Mouse (Mus musculus) Patski (cell line): ENCODE results near the gene Tmem131l. TPM values are rescaled to one million over a fixed set of nuclear protein-coding genes. Genes with fewer than 3 reads are reported as not detected.
A peak's percentile ranks its signal among the peaks of the same experiment; 100 is the strongest.

Source experiments
- ATAC-seq: fragments of 100-300 bp; one replicate; pipeline ENCODE4 v1.8.0; 2021
- CTCF ChIA-PET: fragments of 350-600 bp; sonication (Branson Sonifier 250); formaldehyde crosslinking; loops from one replicate; lab custom pipeline; 2022; ENCODE audit warnings: inconsistent platforms; lab: Charles Lee
- POLR2A ChIA-PET: fragments of 350-600 bp; sonication (Branson Sonifier 250); formaldehyde crosslinking; loops from one replicate; lab custom pipeline; 2022; ENCODE audit warnings: antibody characterized with exemption, inconsistent platforms; lab: Charles Lee
- DNase-seq: peaks from one replicate; pipeline ENCODE4 v3.0.0-alpha.2; 2011; ENCODE audit warnings: low read depth, low spot score
- H3K27me3 ChIP-seq: fragments of 371-371 bp; one replicate; pipeline ENCODE4 v1.5.1; 2021
- CTCF ChIP-seq: fragments of 100-300 bp; IDR thresholded peaks from one replicate; pipeline ENCODE4 v1.5.1; 2021
- in situ Hi-C: fragments of 300-500 bp; cut with MboI; formaldehyde crosslinking; loops from 3 replicates; pipeline ENCODE4 v1.11.1; 2018; ENCODE audit warnings: low pct_unique_long_range_greater_than_20kb, mixed read lengths
- polyA plus RNA-seq: library from polyadenylated mRNA; unstranded; gene quantifications from one replicate; pipeline ENCODE4 v1.2.3, GENCODE M21; 2021

Tmem131l gene
- polyA plus RNA-seq, 1 experiment from 2014 or later, result 24.9 TPM

DNA sequence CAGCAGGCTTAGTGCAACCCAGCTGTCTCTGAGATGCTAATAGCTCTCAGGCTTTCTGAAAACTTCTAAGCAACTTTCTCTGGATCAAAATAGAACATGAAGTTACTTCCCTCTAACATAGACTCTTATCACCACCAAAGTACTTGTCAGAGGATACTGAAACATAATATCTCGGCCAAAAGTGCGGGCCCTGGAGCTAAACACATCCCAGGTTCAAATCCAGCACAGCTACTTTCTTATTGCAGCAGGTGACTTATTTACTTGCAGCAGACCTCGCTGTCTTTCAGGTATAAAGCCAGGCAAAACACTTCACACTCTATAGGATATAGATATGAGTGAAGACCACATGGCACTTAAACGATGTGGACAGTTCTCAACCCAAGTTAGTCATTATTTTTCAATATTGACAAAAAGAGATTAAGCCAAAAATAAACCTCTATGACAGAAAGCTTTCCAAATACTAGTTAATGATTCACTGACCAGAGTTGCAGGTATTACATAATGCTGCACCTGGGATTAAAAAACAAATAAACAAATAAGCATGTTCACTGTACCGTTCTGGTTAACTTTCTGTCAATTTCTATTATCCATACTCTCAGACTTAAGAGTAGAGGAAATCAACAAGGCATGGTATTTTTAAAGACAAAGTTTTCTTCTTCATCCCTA, 5.7 kb downstream of the Tmem131l start:
- no peak for ATAC-seq
- TF ChIP-seq CTCF, result no peak
- no peaks in the 10 kb centered on the region for H3K27me3 ChIP-seq
- in situ Hi-C loops, result no loop called here
- ChIA-PET POLR2A (no interaction called here), CTCF (interaction anchor here (1.0 to 1.4 kb wide), 3 partner anchors 8 to 59 kb away, joined by 3 to 5 read pairs (median 3); no protein-coding TSS in a partner anchor)
- DNase-seq, result no peak

DNA sequence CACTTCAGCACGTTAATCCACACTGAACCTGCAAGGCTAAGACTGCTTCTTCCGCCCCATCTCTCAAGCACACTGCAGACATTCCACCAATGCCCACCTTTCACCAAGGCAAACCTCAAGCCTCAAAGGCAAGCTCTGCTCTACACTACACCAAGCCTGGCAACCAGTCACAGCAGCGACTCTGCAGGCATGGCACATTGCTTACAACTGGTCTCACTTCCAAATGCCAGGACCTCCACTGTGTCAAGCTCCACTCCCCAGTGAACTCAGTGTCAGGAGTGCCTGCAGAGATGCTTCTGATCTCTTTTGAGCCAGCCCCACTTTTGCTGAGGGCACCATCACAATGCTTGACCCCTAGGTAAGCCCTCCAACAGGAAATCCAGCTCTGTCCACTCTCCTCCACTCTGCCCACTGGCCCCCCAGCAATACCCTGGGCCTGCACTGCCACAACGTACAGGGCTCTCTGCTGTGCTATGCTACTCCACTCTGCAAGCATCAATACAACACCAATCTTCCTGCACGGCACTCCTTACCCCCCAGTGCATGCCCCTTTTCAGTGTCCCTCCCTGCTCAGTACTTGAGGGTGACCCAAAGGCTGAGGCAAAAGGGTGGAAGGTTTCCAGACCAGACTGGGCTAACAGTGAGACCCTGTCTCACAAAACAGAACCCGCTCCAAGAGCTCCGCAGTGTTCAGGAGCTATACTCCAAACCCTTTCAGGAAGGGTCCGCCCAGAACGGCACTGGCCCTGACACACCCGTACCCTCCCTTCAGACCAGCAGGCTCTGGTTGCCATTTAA, 6.8 kb downstream of the Tmem131l start:
- TF ChIP-seq CTCF, result no peak
- ChIA-PET POLR2A (no interaction called here), CTCF (interaction anchor here (1.4 kb wide), 1 partner anchor 13 kb away, joined by 3 read pairs; no protein-coding TSS in a partner anchor)
- H3K27me3 ChIP-seq, result no peaks in the 10 kb centered on the region
- no peak for DNase-seq
- no peak for ATAC-seq
- in situ Hi-C loops, result no loop called here

DNA sequence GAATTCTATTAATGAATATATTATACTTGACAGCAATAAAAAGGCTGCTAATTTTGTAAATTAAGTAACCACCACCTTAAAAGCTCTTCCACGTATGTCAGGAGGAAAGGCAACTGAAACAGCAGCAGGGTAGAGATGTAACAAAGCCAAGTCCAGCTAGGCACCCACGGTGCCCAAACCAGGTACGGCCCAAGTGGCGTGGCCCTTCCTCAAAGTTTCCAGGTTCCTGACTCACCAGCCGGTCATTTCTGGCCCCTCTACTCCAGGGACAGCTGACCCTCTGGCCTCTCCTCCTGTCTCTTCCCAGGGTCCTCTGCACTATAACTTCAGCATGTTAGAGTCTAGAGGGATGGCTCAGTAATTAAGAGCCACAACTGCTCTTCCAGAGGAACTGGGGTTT, 7.6 kb downstream of the Tmem131l start:
- DNase-seq (no peak), ATAC-seq (no peak)
- no peak for TF ChIP-seq CTCF
- ChIA-PET CTCF (interaction anchor here (1.7 kb wide), 1 partner anchor 34 kb away, joined by 4 read pairs; no protein-coding TSS in a partner anchor), POLR2A (interaction anchor here (0.5 kb wide), 1 partner anchor 12 kb away, joined by 3 read pairs; no protein-coding TSS in a partner anchor)
- in situ Hi-C loops, result no loop called here
- no peaks in the 10 kb centered on the region for H3K27me3 ChIP-seq

DNA sequence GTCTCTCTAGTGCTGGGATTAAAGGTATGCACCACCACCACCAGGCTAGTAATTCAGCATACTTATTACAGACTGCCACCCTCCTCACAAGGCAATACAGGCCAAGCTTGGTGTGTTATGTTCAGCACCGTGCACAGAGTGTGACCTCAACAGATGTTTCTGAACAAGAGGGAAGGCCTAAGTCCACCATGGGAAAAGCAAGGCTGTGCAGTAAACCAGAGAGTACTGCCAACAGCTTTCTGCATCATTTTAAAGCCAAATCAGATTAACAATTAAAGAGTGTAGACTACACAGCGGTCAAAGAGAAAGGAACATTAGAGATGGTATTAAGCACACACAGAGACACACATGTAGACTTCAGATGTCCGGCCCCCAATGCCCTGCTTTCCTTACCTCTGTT, 8.8 kb downstream of the Tmem131l start:
- in situ Hi-C loops, result no loop called here
- ChIA-PET POLR2A (no interaction called here), CTCF (interaction anchor here (1.7 kb wide), 1 partner anchor 33 kb away, joined by 4 read pairs; no protein-coding TSS in a partner anchor)
- no peak for ATAC-seq
- no peak for DNase-seq
- H3K27me3 ChIP-seq, result no peaks in the 10 kb centered on the region
- no peak for TF ChIP-seq CTCF

DNA sequence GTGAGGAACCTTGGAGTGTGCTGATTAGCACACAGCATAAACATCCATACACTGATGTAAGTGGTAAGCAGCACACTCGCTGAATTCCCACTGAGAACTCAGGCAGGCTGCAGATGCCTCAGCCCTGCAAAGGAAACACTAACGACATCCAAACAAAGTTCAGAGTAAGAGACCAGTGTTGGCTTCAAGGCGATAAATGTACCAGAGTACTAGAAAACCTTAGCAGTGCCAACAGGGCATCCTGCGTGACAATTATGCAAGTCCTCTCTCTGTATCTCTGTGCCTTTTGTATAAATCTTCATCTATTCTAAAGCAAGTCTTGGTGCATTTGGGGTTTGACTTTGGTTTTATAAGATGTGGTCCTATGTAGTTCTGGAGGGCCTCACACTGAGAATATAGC, 11.0 kb downstream of the Tmem131l start:
- CTCF ChIA-PET, result no interaction called here
- POLR2A ChIA-PET, result no interaction called here
- no peak for TF ChIP-seq CTCF
- no peaks in the 10 kb centered on the region for H3K27me3 ChIP-seq
- ATAC-seq (no peak), DNase-seq (no peak)
- in situ Hi-C loops, result no loop called here

DNA sequence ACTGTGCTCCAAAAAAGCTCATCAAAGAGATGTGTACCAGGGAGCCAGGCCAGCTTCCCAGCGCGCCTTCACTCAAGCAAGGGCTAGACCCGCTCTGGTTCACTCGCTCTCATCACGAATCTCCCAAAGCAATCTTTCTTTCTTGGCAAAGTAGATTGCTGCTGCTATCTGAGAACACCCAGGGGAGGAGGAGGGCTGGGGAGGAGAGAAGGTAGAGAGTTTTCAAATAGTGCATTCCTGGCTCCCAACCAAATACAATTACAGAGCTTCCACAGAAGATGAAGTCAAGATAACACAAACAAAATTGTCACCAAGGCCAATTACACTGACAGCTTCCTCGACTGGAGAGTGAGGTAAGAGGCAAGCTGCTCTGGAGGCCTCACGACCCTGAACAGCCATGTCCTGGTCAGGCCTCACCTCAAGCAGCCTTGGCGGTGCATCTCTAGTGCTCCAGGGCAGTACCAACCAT, 12.2 kb downstream of the Tmem131l start:
- in situ Hi-C loops, result no loop called here
- no peak for TF ChIP-seq CTCF
- CTCF ChIA-PET, result interaction anchor here (3.3 kb wide), 1 partner anchor 13 kb away, joined by 10 read pairs; the partner anchor contains the start of gene Tmem131l
- DNase-seq (no peak), ATAC-seq (no peak)
- no peaks in the 10 kb centered on the region for H3K27me3 ChIP-seq
- POLR2A ChIA-PET, result interaction anchor here (0.9 to 1.8 kb wide), 3 partner anchors 11 to 68 kb away, joined by 3 to 4 read pairs (median 4); no protein-coding TSS in a partner anchor

DNA sequence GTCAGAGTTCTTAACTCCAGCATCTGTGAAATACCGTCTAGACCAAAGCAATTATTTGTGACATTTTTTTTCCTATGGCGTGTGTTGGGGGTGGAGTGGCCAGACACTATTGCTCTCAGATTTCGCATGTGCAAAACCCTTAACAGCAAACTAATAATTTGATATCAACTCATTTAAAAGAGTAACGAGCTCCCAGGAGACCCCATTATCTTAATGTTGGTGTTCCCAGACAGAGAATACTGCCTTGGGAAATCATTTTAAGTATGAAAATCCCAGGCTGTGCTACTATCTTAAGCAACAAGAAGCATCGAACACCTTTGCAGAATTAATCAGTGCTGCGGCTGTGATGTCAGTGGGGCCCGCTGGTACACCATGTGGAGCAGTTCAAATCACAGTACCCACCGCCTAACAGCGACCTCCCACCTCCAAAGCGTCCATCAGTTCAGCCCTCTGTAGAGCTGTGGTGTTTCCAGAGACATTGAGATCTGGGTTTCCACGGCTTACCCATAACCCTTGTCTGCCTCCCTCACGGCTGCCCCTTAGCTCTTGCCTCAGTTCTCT, 15.4 kb downstream of the Tmem131l start:
- in situ Hi-C loops, result no loop called here
- no peak for TF ChIP-seq CTCF
- H3K27me3 ChIP-seq, result no peaks in the 10 kb centered on the region
- DNase-seq, result no peak
- ChIA-PET CTCF (interaction anchor here (1.4 to 1.9 kb wide), 2 partner anchors 10 to 73 kb away, joined by 3 to 5 read pairs; no protein-coding TSS in a partner anchor), POLR2A (interaction anchor here (0.6 kb wide), 1 partner anchor 16 kb away, joined by 3 read pairs; no protein-coding TSS in a partner anchor)
- ATAC-seq, result no peak

DNA sequence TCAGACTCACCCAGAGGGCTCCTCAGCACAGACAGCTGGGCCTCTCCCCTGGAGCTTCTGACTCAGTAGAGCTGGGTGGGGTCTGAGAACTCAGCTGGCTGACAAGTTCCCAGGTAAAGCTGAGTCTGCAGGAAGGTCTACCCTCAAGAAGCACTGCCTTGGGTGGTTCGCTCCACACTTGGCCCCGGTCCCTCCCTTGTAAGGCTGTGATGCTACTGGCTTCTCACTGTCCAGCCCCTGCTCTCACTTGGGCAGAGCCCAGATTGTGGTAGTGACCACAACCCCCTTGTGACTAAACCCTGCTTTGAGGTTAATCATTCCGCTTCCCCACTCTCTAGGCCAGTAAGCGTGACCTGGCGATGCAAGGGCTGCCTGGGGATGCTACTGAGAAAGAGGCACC, 17.3 kb downstream of the Tmem131l start:
- ATAC-seq (peak; percentile 92), DNase-seq (peak; percentile 98)
- POLR2A ChIA-PET, result no interaction called here
- CTCF ChIA-PET, result interaction anchor here (1.1 kb wide), 1 partner anchor 50 kb away, joined by 3 read pairs; no protein-coding TSS in a partner anchor
- in situ Hi-C loops, result no loop called here
- H3K27me3 ChIP-seq, result no peaks in the 10 kb centered on the region
- TF ChIP-seq CTCF, result no peak

DNA sequence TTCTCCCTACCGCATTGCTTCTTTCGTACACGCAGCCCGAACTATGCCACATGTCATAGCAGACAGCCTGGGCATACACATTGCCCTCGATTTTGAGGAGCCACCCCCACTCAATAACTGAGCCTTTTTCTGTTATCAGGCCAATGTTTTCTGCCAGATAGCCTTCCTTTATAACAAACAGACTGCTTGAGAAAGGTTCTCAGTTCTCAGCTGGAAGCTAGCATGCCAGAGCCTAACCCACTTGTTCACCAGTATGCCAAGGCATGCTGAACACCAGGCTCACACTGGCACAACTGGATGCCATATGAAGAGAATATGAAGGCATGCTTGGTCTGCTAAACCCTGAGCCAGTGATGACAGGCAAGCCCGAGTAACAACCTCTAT, 17.8 kb downstream of the Tmem131l start:
- no peaks in the 10 kb centered on the region for H3K27me3 ChIP-seq
- no peak for TF ChIP-seq CTCF
- DNase-seq (no peak), ATAC-seq (peak; percentile 2)
- ChIA-PET CTCF (no interaction called here), POLR2A (no interaction called here)
- in situ Hi-C loops, result no loop called here
